7 mouse cellular contexts compared by ENCODE assay signal in genomic region chr9:113708361-113709280, GRCm38 (mm10). TPM values are rescaled to one million over a fixed set of nuclear protein-coding genes. Genes with fewer than 3 reads are reported as not detected.
DNase-seq lines count a peak whose midpoint lies in the region; ATAC-seq and TF ChIP-seq lines count a peak whose summit lies in the region.

No protein-coding gene starts in this region.

- TF ChIP-seq POLR2A in testis, adult 2 months (IDR thresholded peaks at IDR 0.05; ENCODE audit: control insufficient read depth, low read depth, low read length): no peak

- TF ChIP-seq CTCF in testis, adult 2 months (IDR thresholded peaks at IDR 0.05; ENCODE audit: control insufficient read depth, insufficient read depth, insufficient replicate concordance, low read depth, low read length): no peak
- TF ChIP-seq CTCF in stomach, postnatal 0 days (IDR thresholded peaks at IDR 0.05; ENCODE audit: low read depth): no peak

- no peak for DNase-seq in testis, postnatal 14 days (ENCODE audit: low spot score)
- no peak for DNase-seq in forebrain, embryonic 14.5 days (ENCODE audit: low spot score)
- no peak for DNase-seq in liver, embryonic 13.5 days
- no peak for DNase-seq in stomach, postnatal 0 days (ENCODE audit: low spot score)
- DNase-seq in Muller cell, postnatal 12 days (ENCODE audit: inconsistent ontology term): no peak
- DNase-seq in urinary bladder, adult 2 months (ENCODE audit: low spot score): no peak

- TF ChIP-seq EP300 in stomach, postnatal 0 days (optimal IDR thresholded peaks at IDR 0.05): no peak

- no peak overlapping the region for H3K27ac ChIP-seq in testis, adult 2 months (ENCODE audit: control insufficient read depth, insufficient read depth, low read depth, low read length)
- peak overlapping the region; percentile 48; the same call in 1 of the 2 replicates for H3K27ac ChIP-seq in forebrain, embryonic 14.5 days (ENCODE audit: low read depth, low read length)
- peak overlapping the region; percentile 88; the same call in 1 of the 2 replicates for H3K27ac ChIP-seq in liver, embryonic 13.5 days
- peak overlapping the region; percentile 99 for H3K27ac ChIP-seq in stomach, postnatal 0 days (replicated peaks)

- 56% methylated on average over 19 of the region's 19 CpGs for WGBS in forebrain, embryonic 14.5 days
- WGBS in liver, embryonic 13.5 days (ENCODE audit: insufficient replicate concordance): 46% methylated on average over 19 of the region's 19 CpGs
- 53% methylated on average over 19 of the region's 19 CpGs for WGBS in stomach, postnatal 0 days

- peak overlapping the region; percentile 85 for H3K4me2 ChIP-seq in forebrain, embryonic 14.5 days (ENCODE audit: low read length)
- peak overlapping the region; percentile 78 for H3K4me2 ChIP-seq in liver, embryonic 13.5 days
- H3K4me2 ChIP-seq in stomach, postnatal 0 days (replicated peaks; ENCODE audit: low read depth): peak overlapping the region; percentile 65

- H3K36me3 ChIP-seq in testis, adult 2 months (ENCODE audit: control insufficient read depth, insufficient read depth, low read length): no peaks in the 10 kb centered on the region
- no peaks in the 10 kb centered on the region for H3K36me3 ChIP-seq in forebrain, embryonic 14.5 days (ENCODE audit: control insufficient read depth, insufficient read depth, low read length)
- 0 out of 2 replicates have a peak, but pooled peaks cover 2% of the 10 kb centered on the region for H3K36me3 ChIP-seq in liver, embryonic 13.5 days
- no peaks in the 10 kb centered on the region for H3K36me3 ChIP-seq in stomach, postnatal 0 days (ENCODE audit: control insufficient read depth, insufficient read depth, low read length)

- peak overlapping the region; percentile 93 for H3K4me3 ChIP-seq in testis, adult 2 months (ENCODE audit: control insufficient read depth, low read depth, low read length)
- H3K4me3 ChIP-seq in forebrain, embryonic 14.5 days (ENCODE audit: low read depth, low read length): peak overlapping the region; percentile 95
- peak overlapping the region; percentile 99 for H3K4me3 ChIP-seq in liver, embryonic 13.5 days (replicated peaks)
- H3K4me3 ChIP-seq in stomach, postnatal 0 days (ENCODE audit: low read depth, low read length): peak overlapping the region; percentile 99

- H3K4me1 ChIP-seq in testis, adult 2 months (ENCODE audit: control insufficient read depth, insufficient read depth, low read length): peaks cover 7% of the 10 kb centered on the region
- H3K4me1 ChIP-seq in forebrain, embryonic 14.5 days (ENCODE audit: control insufficient read depth, insufficient read depth, low read length): peaks cover 20% of the 10 kb centered on the region
- peaks cover 42% of the 10 kb centered on the region for H3K4me1 ChIP-seq in liver, embryonic 13.5 days (replicated peaks)
- H3K4me1 ChIP-seq in stomach, postnatal 0 days (replicated peaks; ENCODE audit: control insufficient read depth, insufficient read depth): peaks cover 3% of the 10 kb centered on the region; the same call in 1 of the 2 replicates

- ATAC-seq in forebrain, embryonic 14.5 days: peak; percentile 31; the same call in 1 of the 2 replicates
- ATAC-seq in liver, embryonic 13.5 days (ENCODE audit: low read depth): no peak; the same call in 1 of the 2 replicates
- no peak for ATAC-seq in stomach, postnatal 0 days (ENCODE audit: low FRiP score, low TSS enrichment)

- no peaks in the 10 kb centered on the region for H3K9me3 ChIP-seq in forebrain, embryonic 14.5 days (replicated peaks; ENCODE audit: control insufficient read depth, low read length)
- H3K9me3 ChIP-seq in liver, embryonic 13.5 days (replicated peaks): no peaks in the 10 kb centered on the region
- H3K9me3 ChIP-seq in stomach, postnatal 0 days (ENCODE audit: control insufficient read depth, low read length): no peaks in the 10 kb centered on the region

- H3K27me3 ChIP-seq in testis, adult 2 months (ENCODE audit: control insufficient read depth, insufficient read depth, low read length): no peaks in the 10 kb centered on the region
- H3K27me3 ChIP-seq in forebrain, embryonic 14.5 days (replicated peaks; ENCODE audit: control insufficient read depth, insufficient read depth, low read length): no peaks in the 10 kb centered on the region
- H3K27me3 ChIP-seq in liver, embryonic 13.5 days: no peaks in the 10 kb centered on the region
- H3K27me3 ChIP-seq in stomach, postnatal 0 days (ENCODE audit: control insufficient read depth, insufficient read depth, low read length): no peaks in the 10 kb centered on the region

- peak overlapping the region; percentile 97 for H3K9ac ChIP-seq in forebrain, embryonic 14.5 days (ENCODE audit: low read length)
- peak overlapping the region; percentile 93 for H3K9ac ChIP-seq in liver, embryonic 13.5 days
- H3K9ac ChIP-seq in stomach, postnatal 0 days (ENCODE audit: low read length): peak overlapping the region; percentile 99

RNA-seq across cellular contexts. Expression of gene Pdcd6ip, which starts 0.6 kb away (rescaled TPM):
- polyA plus RNA-seq in testis, adult 2 months (2012; rRNA removed): 18.4 and 21.6 TPM in 2 replicates
- polyA plus RNA-seq in forebrain, embryonic 14.5 days (2014; fragmentation: Nextera tagmentation; extraction: Ambion mirVana): 29.6 and 41.5 TPM in 2 replicates
- polyA plus RNA-seq in liver, embryonic 13.5 days (2015; fragmentation: Nextera tagmentation; extraction: Ambion mirVana): 37.5 and 50.6 TPM in 2 replicates
- 69.4 and 70.8 TPM in 2 replicates for polyA plus RNA-seq in stomach, postnatal 0 days (2015; fragmentation: Nextera tagmentation; extraction: Ambion mirVana)
- polyA plus RNA-seq in urinary bladder, adult 2 months (2012; rRNA removed): 79.6 and 83.8 TPM in 2 replicates

RNA-seq across cellular contexts. Expression of gene Clasp2, which starts 32.7 kb away (rescaled TPM):
- 5.8 and 5.9 TPM in 2 replicates for polyA plus RNA-seq in testis, adult 2 months (2012; rRNA removed)
- polyA plus RNA-seq in forebrain, embryonic 14.5 days (2014; fragmentation: Nextera tagmentation; extraction: Ambion mirVana): 86.2 and 124 TPM in 2 replicates
- polyA plus RNA-seq in liver, embryonic 13.5 days (2015; fragmentation: Nextera tagmentation; extraction: Ambion mirVana): 11.7 and 14.6 TPM in 2 replicates
- 8.4 and 8.6 TPM in 2 replicates for polyA plus RNA-seq in stomach, postnatal 0 days (2015; fragmentation: Nextera tagmentation; extraction: Ambion mirVana)
- polyA plus RNA-seq in urinary bladder, adult 2 months (2012; rRNA removed): 12.0 and 15.6 TPM in 2 replicates
